Mouse (Mus musculus) inflammation-experienced regulatory T-cells (primary cell): Measurements from ENCODE around the gene Zp3r. TPM values are rescaled to one million over a fixed set of nuclear protein-coding genes. Genes with fewer than 3 reads are reported as not detected.

Experiments
- polyA plus RNA-seq, 2 experiments: library from polyadenylated mRNA; unstranded; fragments of 100-300 nt; shearing (Covaris generic); gene quantifications; one replicate each; pipeline ENCODE4 v1.2.1; 2017

The Zp3r gene
- polyA plus RNA-seq = under 1 TPM in 1 of 2 experiments, not detected in 1; 0.23 TPM

GRCm38 (mm10) chr1:130629521-130629920 is at the start of gene Zp3r:
Gene Zp3r, minus strand, starts transcription at chr1:130629621.

GRCm38 (mm10) chr1:130661454-130661853 is 32.0 kb upstream of the Zp3r start, which contains the start of gene C4bp:
Gene C4bp, minus strand, starts transcription at chr1:130661632.

Other genes with a start within 250 kb of the Zp3r start
- gene Cd55b, start 206.6 kb downstream of the Zp3r start, polyA plus RNA-seq = 1 to 10 TPM; 4.3 to 5.2 TPM
- 100 to 1,000 TPM; 111 to 114 TPM for gene Cd55, start 166.9 kb downstream of the Zp3r start, polyA plus RNA-seq
- gene C4bp, start 32.0 kb upstream of the Zp3r start, polyA plus RNA-seq = under 1 TPM in 1 of 2 experiments, not detected in 1; 0.12 TPM
- gene Gm29427, start 86.2 kb upstream of the Zp3r start, polyA plus RNA-seq = not detected
- gene Yod1, start 87.7 kb upstream of the Zp3r start, polyA plus RNA-seq = 1 to 10 TPM; 5.1 to 5.6 TPM
- gene Pfkfb2, start 99.6 kb upstream of the Zp3r start, polyA plus RNA-seq = 10 to 100 TPM in 1 of 2 experiments, 1 to 10 TPM in 1; 6.4 to 10.8 TPM
- gene AA986860, start 102.4 kb upstream of the Zp3r start, polyA plus RNA-seq = under 1 TPM; 0.36 to 0.50 TPM
- under 1 TPM; 0.24 to 0.29 TPM for gene Fcamr, start 171.3 kb upstream of the Zp3r start, polyA plus RNA-seq
- gene Pigr, start 197.1 kb upstream of the Zp3r start, polyA plus RNA-seq = 1 to 10 TPM in 1 of 2 experiments, under 1 TPM in 1; 0.73 to 3.3 TPM
- 10 to 100 TPM in 1 of 2 experiments, 1 to 10 TPM in 1; 8.0 to 29.2 TPM for gene Fcmr, start 236.0 kb upstream of the Zp3r start, polyA plus RNA-seq